Mouse (Mus musculus) frontal cortex, postnatal 14 days (tissue): ENCODE results near the gene Timd4.

Experiments used
- DNase-seq, 2 experiments: peaks; one replicate each; pipeline ENCODE4 v3.0.0; 2022; ENCODE audit warnings: low spot score in 2 of 2

Gene Timd4

DNA sequence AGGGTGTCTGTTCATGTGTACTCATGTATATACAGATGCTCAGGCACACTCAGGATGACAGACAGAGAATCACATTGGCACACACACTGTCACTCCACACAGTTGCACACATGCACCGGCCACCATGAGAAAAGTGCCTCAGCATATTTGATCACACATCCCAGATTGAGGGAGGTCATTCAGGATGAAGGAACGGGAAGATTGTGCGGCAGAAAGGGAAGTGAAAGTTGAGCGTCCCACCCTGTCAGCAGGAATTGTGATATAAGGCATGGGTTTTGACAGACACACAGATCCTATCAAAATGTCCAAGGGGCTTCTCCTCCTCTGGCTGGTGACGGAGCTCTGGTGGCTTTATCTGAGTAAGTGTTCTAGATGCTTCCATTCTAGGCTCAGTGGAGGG lies at the start of gene Timd4:
Gene Timd4 (plus strand): TSS at position 290 of the 400 bp plus-strand sequence.
- no peak for DNase-seq

DNA sequence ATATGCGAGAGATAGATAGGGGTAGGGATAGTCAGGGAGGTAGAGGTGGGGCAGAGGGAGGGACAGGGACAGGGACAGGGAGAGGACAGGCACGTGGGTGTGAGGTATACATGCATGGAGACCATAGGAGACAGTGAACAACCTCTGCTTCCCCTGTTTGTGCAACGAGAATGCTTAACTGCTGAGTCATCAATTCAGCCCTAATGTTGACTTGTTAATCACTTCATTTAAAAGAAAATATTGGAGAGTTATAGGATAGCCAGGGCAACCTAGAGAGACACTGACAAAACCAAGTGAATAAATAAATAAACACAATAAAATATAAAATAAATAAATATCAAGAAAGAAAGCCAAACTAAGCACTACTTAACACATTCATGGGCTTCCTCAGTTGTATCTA lies 33.7 kb upstream of the Timd4 start:
- no peak for DNase-seq

DNA sequence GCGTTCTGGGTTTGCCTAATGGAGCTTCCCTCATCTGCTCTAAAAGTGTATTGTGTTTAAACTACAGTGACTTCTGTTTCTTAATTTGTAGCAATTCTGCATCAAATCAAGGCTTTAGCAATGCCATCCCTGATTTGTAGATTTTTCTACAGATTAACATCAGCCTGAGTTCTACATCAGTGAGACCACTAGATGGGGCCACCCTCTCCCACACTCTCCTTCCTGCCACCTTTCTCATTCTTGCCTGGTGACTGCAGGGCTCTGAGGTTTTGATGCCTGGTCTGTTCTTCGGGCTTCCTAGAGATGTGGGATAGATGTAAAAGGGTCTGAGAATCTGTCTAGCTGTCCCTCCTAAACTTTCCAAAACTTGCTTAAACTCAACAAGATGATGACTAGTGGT lies 30.8 kb upstream of the Timd4 start:
- DNase-seq = no peak

DNA sequence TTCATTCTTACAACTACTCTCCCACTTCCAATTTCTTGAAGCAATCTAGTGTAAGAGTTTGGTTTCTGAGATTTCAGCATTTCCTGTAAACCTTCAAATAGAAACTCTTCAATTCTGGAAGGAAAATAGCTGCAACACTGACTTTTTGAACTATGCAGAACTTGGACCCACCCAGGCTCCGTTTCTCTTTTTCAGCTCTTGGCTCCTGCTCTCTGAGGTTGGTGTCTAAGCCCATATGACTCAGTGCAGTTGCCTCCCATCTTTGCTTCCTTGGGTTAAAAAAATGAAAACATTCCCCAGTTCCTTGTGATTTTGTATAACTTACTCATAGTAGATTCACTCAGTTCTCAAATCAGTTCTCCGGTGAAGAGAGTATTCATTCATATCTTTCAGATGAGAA lies 6.2 kb upstream of the Timd4 start:
- no peak for DNase-seq

DNA sequence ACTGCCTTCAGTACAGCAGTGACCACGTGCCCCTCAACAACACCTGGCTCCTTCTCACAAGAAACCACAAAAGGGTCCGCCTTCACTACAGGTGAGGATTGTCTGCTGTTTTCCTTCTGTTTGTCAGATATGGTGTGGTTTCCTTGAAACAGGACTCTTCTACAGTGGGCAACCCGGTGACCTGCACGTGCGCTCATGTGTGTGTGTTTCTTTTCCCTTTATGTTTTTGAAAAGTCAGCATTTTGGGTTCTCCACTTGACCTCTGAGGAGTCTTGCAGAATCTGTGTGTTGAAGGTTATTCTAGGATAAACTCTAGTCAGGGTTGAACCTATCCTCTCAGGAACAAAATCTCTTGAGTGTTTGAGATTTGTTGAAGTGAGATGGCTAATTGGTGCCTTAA lies 7.1 kb downstream of the Timd4 start:
- DNase-seq = no peak

DNA sequence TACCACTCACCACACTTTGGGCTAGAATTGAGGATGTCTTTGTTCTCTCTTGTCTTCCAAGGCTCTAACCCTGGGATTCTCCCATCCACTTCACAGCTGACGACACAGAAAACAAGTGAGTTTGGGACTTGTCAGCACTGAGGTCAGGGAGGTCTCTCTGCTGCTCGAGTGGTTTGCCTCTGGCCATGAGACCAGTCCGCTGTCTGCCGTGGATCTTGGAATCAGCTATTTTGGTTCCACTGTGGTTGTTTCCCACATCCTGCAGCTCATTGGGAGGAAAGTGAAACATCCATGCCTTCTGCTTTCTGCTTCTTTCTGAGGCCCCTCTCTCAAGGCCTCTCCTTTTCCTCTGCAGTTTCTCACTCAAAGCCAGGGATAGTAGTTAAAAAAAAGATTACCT lies 9.3 kb downstream of the Timd4 start:
- no peak for DNase-seq

DNA sequence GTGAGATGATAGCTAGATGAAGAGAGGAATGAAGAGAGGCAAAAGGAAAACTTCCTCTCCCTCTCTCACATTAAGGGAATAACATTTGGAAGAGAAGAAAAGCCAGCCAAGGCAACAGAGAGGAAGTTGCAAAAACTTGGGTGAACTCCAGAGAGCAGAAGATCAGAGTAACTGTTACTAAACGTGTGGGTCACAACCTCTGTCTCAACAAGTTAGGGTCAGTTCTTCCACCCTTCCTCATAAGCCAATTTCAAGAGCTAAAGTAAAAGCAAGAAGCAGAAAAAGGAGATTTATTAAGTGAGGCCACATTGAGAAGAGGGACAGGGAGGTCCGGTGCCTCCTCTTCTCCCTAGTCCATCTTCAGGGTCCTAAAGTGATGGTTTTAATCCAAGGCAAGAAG lies 19.7 kb downstream of the Timd4 start:
- DNase-seq = no peak

DNA sequence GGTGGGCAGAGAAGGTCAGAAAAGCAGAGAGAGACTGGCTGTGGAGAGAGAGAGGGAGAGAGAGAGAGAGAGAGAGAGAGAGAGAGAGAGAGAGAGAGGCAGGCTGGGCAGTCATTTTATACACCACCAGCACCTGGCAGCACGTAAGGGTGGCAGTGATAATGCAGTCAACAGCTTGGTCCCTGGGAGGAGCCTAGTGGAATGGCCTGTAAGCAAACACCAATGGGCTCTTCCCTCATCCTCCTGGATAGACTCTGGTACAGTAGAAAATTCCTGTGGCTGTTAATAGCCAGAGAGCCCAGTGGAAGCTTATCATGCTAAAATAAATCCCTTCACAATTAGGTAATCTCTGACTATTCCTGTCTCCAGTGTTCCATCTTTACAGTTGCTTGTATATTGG lies 24.5 kb downstream of the Timd4 start:
- DNase-seq = no peak

DNA sequence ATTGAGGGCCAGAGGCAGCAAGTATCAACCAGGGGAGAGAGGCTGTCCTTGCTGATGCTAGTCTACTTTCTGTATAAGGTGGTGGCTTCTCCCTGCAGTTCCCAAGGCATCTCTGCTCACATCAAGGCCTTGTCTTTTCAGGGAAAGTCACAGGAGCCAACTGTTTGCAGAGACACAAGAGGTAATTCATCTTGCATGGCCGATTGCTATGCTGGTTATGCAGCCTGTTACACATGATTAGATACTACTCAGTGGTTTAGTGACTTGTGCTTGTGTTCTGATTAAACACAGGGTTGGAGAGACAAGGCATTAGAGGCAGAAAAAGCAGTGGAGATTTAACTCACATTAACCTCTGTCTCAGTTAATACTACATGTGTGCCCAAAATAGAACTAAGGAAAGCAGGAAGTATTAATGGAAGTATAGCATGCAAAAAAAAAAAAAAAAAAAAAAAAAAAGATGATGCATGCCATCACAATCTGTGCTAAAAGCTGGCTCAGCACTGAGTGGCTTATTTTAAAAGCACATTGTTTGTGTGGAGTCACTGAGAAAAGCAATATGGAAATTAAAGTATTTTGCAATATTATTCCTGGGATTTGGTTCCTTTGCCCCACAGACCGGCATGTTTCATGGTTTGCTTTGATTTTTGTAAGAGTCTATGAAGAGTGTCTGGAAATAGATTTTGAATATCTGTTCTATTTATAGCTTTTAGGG lies 31.6 kb downstream of the Timd4 start:
- DNase-seq = no peak

DNA sequence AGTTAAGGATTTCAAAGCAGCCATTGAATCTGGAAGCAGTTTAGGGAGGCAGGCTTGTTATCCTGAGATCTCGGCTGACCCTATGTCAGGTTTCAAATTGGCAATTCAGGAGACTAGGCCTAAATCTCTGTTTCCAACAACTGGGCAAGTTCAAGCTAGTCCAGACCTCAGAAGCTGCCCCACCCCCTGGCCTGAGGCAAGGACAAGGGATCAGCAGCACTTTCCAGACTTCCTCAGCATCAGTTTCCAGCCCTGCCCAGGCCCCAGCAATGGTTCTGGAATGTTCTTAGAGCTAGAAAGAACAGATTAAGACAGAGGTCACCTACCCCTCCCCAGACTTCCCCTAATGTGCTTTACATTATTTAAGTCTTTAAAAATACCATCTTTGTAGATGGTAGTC lies 36.1 kb downstream of the Timd4 start:
- DNase-seq = no peak

DNA sequence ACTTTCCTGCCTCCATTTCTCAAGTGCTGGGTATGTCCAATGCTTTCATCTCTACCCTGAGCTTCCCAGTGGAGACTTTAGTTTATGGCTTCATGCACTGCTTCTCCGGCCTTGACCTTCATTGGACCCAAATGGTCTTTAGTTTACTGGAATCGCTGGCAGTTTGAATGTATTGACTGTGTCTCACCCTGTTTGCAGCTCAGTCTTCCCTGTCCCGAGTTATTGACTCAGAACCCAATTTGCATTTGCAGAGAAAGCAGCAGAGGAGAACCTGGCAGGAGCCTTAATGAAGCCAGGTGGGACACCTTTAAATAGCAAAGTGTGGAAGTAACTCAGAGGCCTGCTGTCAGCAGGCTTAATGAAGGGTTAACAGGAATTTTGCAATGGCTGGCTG lies 37.2 kb downstream of the Timd4 start:
- DNase-seq = no peak

DNA sequence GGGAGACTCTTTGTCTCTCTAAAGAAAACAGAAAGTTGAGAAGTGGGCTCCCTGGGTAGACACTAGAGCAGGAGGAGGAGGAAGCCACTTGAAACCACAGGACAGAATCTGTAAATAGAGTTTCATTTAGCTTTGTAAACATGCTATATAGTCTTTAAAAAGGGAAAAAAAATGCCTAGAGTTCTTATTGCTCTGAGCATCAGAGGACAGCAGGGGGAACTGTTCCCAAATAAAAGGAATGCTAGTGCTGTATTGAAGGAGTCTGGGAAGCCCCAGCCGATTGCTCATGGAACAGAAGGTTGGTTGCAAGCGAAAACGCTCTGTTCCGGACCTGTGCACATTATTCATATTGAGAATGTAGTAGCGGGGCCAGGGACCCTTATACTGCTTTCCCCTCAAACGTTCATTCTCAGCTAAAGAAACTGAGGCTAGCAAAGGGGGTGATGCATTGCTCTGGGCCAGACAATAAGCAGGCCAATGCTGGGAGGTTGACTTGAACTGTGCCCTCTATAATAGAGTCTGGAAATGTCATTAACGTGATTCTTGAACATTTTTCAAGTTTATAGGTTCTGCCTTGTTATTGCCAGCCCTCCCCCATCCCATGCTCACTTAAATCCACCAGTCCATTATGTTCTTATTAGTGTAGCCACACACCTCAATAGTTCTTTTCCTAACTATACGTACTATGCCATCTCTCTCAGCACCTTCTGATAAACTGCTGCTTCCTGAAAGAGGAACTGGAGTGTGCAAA lies 37.8 kb downstream of the Timd4 start:
- peak in 1 of 2 experiments; percentile 30 for DNase-seq

DNA sequence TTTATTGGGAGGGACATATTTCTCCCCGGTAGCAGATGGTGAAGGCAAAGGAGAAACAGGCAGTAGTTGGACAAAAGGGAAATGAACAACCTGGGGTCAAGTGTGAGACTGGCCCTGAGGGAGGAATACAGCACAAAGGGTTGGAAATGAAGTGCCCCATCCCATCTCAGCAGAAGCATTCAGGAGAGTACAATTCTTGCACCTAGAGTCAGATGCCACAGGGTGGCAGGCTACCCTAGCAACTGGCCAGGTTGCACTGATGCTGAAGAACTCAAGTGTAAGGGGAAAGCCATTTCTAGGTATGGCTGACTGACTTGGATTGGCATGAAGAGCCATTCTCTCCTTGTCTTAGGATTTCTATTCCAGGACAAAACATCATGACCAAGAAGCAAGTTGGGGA lies 54.2 kb downstream of the Timd4 start:
- peak in 1 of 2 experiments; percentile 28 for DNase-seq

DNA sequence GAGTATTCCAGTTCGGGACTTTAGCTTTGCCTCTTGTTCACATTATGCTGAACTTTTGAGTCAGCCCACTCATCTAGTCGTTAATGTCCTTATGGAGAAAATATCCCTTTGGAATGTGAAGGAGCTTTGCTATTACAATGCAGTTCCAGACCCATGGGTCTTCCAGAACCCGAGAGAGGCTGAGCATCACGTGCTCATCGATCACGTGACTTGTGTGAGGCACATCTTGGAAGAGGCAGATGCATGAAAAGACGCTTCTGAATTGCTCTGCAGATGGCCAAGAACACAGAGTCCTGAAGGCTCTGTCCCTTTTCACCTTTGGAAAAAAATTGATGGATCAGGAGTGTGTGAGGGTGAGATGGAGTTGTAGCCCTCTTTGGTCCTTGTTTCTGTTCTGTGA lies 58.0 kb downstream of the Timd4 start:
- DNase-seq = no peak

DNA sequence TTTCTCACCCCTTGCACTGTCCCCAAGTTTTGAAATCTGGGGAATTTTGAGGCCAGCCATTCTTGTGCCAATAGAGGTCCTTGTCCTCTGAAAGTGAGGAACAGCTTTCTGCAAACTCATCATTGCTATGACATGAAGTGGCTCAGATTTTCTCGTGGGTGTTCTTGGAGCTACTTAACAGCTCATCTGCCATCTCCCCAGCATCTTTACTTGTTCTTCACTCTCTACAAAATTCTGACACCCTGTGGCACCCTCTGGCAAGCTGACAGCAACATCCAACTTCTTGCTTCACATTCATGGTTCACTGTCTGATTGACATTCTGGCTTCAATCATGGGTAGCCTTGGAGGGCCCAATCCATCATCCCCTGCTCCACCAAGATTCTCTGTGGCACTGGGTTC lies 65.2 kb downstream of the Timd4 start:
- peak in 1 of 2 experiments; percentile 13 for DNase-seq

DNA sequence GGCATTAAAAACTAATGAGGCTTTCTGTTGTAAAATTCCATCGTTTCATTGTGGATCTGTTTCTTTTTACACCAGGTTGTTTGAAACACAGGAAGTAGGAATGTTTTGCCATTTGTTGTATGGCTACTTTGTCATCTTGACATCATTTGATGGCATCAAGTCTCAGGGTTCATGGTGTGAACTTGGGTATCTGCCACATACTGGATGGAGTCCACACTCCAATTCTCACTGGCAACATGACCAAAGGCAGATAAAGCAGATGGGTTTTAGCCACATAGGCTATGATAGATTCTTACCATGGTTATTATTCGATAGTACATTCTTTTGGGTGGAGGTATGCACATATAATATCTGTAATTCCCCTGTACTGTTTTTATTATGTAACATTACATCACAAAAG lies 71.9 kb downstream of the Timd4 start:
- no peak for DNase-seq

DNA sequence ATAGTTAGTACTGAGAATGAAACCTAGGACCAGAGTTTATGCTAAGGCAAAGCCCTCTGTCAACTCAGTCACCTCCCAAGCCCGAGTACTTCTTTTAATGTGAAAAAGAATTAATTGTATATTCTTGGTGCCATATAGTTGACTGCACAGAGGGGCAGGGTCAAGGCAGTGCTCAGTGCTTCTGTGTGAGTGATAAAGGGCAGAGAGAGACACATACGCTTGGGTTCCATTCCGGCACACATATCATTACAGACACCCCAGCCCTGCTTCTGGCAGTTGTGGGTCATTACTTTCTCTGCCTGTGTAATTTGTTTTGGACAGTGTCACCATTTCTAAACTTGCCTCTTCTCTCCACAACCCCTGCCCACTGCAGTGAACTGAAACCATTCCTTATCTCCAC lies 78.5 kb downstream of the Timd4 start:
- DNase-seq = no peak
